Mouse (Mus musculus) brain, embryonic 14.5 days (tissue): ENCODE measurements around the gene Mypn. TPM values are rescaled to one million over a fixed set of nuclear protein-coding genes. Genes with fewer than 3 reads are reported as not detected.
A peak's percentile ranks its signal among the peaks of the same experiment; 100 is the strongest.

Experiments used
- DNase-seq: peaks from one replicate; pipeline ENCODE4 v3.0.0-alpha.2; 2011; ENCODE audit warnings: low read depth
- CTCF ChIP-seq: fragments of 200-500 bp; IDR thresholded peaks from 2 replicates; pipeline ENCODE4 v1.5.1; 2012; ENCODE audit warnings: inconsistent platforms, mild to moderate bottlenecking, moderate library complexity, borderline replicate concordance; ENCODE audit not compliant: insufficient read depth, insufficient read length; ENCODE audit errors: extremely low read depth
- POLR2A ChIP-seq: fragments of 200-500 bp; IDR thresholded peaks from 2 replicates; pipeline ENCODE4 v1.6.1; 2012; ENCODE audit warnings: mild to moderate bottlenecking, inconsistent platforms, borderline replicate concordance; ENCODE audit not compliant: poor library complexity, insufficient read depth, insufficient read length, severe bottlenecking; ENCODE audit errors: extremely low read depth
- polyA plus RNA-seq: library from polyadenylated mRNA; depleted of rRNA; stranded (reverse); fragments of >200 nt; gene quantifications from 2 replicates; pipeline ENCODE4 v1.2.3, GENCODE M21; 2012

Mypn gene
- polyA plus RNA-seq, 1 experiment: 0.34 TPM

DNA sequence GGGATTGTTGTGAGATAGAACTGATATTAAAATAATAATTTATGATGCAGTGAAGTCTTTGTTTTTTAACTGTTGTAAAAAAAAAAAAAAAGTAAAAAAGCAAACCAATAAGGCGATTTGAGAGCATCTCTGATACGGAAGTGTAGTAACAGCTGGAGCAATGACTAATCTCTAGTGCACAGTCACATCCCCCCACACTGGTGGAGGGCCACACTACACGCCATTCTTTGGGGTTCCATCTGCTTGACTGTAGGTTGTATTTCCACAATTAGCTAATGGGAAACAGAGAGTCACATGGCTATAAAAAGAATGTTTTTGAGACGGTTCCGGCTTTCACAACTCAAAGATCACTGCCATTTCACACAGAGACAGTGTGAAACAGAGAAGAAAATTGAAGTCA, 30.4 kb upstream of the Mypn start:
- DNase-seq: no peak
- TF ChIP-seq POLR2A: no peak
- no peak for TF ChIP-seq CTCF

DNA sequence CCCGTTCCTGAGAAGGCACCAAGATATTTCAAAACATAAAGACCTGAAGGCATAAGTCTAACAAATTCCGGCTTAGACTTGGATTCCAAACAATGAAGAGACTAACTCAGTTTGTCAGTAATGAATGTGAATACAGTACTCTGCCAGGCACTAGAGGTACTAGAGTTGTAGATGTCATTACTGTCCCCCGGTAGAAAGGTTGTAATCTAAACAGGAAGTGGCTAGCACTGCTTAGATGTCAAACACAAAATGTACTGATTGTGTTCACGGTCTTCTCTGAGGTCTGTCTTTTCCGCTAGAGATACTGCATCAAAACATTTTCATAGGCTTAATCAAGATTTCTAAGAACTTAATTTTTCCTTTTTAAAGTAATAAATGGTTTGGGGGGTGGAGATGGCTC, 27.9 kb upstream of the Mypn start:
- TF ChIP-seq POLR2A (no peak), CTCF (no peak)
- DNase-seq: no peak

- no peak for DNase-seq
- TF ChIP-seq CTCF (no peak), POLR2A (no peak)
Observed at GRCm38 (mm10) chr10:63230854-63231253, 27.1 kb upstream of the Mypn start.

DNA sequence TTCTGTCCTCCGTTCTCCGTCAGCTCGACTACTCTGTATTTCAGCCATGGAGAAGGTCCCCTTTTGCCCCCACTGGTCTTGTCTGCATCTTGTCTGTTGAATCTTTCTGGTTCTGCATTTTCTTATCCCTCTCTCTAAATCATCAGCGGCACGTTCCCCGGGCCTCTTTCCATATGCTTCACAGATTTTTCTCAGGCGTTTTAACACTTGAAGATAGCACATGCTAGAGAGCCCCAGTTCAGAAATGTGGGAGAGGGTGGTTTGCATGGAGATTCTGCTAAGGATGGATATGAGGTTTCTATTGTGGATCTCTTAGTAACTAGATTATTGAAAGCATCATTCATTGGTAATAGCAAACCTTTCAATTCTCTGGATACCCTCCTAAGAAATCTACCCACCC, 26.5 kb upstream of the Mypn start:
- no peak for TF ChIP-seq CTCF
- no peak for TF ChIP-seq POLR2A
- DNase-seq: peak; percentile 2

- DNase-seq: no peak
- TF ChIP-seq CTCF (no peak), POLR2A (no peak)
Observed at GRCm38 (mm10) chr10:63224341-63224740, 20.6 kb upstream of the Mypn start.

DNA sequence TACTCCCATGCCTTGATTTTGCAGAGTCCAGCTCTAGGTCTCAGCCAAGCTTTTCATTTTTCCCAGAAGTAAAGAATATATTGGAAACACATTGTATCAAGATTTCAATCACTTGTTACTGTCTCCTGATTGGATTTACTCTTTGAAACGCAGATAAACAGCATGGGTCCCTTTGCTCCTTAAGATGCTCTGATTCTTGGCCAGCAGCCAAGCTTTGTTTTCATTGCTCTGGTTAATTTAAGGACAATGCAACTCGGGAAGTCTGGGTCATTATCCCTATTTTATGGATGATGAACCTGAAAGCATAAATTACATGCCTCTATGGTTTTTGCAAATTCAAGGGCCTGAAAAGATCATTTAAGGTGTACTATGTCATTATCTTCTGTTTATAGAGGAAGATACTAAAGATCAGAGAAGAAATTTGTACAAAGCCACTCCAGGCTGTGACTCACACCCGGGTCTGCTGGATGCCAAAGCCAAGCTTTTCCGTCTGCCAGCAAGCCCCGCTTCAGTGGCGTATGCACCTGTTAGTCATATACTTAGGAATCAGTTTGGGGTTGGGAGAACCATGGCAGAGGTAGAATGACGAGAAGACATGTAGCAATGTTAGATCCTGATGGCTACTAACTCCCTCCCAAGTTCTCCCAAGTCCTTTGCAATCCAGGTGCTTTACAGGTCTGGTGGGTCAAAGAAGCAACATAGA, 17.5 kb upstream of the Mypn start:
- DNase-seq: peak; percentile 30
- TF ChIP-seq CTCF: no peak
- TF ChIP-seq POLR2A: no peak

GRCm38 (mm10) chr10:63208871-63209270, 5.1 kb upstream of the Mypn start:
- no peak for TF ChIP-seq CTCF
- DNase-seq: no peak

- DNase-seq: no peak
- TF ChIP-seq CTCF (no peak), POLR2A (no peak)
Observed at GRCm38 (mm10) chr10:63203002-63203401, 750 bp downstream of the Mypn start.

- no peak for TF ChIP-seq POLR2A
- TF ChIP-seq CTCF: no peak
- DNase-seq: no peak
Observed at GRCm38 (mm10) chr10:63201534-63201933, 2.2 kb downstream of the Mypn start.

DNA sequence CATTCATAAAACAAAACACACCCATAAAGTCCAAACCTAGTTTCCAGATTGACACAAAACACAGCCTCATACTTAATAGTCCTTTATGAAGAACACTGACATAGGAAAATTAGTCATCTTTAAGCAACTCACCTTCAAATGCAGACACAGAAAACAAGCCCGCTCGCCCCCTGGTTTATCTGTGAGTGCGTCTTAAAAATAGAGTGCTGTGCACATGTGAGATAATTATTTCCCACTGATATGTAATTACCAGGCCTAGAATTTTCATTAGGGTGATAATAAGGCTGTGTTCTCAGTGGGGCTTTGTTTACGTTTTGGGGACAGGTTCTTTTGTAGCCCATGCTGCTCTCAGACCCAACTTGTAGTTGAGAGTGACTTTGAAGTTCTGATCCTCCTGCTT, 4.7 kb downstream of the Mypn start:
- DNase-seq: no peak
- no peak for TF ChIP-seq POLR2A
- no peak for TF ChIP-seq CTCF

GRCm38 (mm10) chr10:63192736-63193135, 11.0 kb downstream of the Mypn start:
- DNase-seq: no peak
- TF ChIP-seq CTCF (no peak), POLR2A (no peak)

- TF ChIP-seq POLR2A (no peak), CTCF (no peak)
- no peak for DNase-seq
Observed at GRCm38 (mm10) chr10:63192276-63192675, 11.5 kb downstream of the Mypn start.
